Mouse (Mus musculus): ENCODE data around the gene Galk2. TPM values are rescaled to one million over a fixed set of nuclear protein-coding genes. Genes with fewer than 3 reads are reported as not detected.
A peak's percentile ranks its signal among the peaks of the same experiment; 100 is the strongest.

Gene Galk2
- polyA plus RNA-seq, 1 experiment from 2014 or later: 33.4 TPM

- 20% methylated on average over 2 of the region's 2 CpGs for WGBS
- no peaks in the 10 kb centered on the region for H3K27me3 ChIP-seq (ENCODE audit: control insufficient read depth, insufficient read depth, low read length)
- H3K9ac ChIP-seq (replicated peaks; ENCODE audit: low read depth, low read length): no peak overlapping the region
- peaks cover 48% of the 10 kb centered on the region for H3K36me3 ChIP-seq (ENCODE audit: control insufficient read depth, insufficient read depth, low read length)
- no peak for ATAC-seq (ENCODE audit: low read depth)
- no peak overlapping the region for H3K4me3 ChIP-seq (ENCODE audit: low read depth, low read length)
- H3K9me3 ChIP-seq (ENCODE audit: control insufficient read depth, low read length): no peaks in the 10 kb centered on the region
- H3K4me2 ChIP-seq (ENCODE audit: low read depth, low read length): no peak overlapping the region
- H3K27ac ChIP-seq (ENCODE audit: low read depth, low read length): no peak overlapping the region
- H3K4me1 ChIP-seq (ENCODE audit: control insufficient read depth, insufficient read depth, low read length): no peaks in the 10 kb centered on the region
These were observed 20.1 kb upstream of the Galk2 start for GRCm38 (mm10) chr2:125838708-125839284.

DNA sequence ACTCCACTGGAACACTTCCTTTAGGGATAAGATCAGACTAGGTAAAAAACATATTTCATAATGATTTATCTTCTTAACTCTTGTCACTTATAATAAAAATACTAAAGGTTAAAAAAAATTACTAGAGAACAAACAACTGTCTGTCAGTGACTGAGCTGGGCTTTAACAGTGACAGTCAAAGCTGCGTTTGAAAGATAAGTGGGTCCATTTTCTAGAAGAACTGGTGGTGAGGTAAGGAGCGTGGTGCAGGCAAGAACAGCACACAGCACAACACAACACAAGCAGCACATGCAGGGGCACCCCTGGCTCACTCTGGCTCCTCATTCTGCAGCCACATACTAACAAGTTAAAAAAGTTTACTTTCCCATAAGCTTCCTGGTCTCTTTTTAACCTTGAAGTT is 7.7 kb upstream of the Galk2 start:
- Histone ChIP-seq H3K9ac (replicated peaks; ENCODE audit: low read depth, low read length) (no peak overlapping the region), H3K4me2 (ENCODE audit: low read depth, low read length) (no peak overlapping the region), H3K9me3 (ENCODE audit: control insufficient read depth, low read length) (no peaks in the 10 kb centered on the region), H3K4me1 (ENCODE audit: control insufficient read depth, insufficient read depth, low read length) (no peaks in the 10 kb centered on the region), H3K4me3 (ENCODE audit: low read depth, low read length) (no peak overlapping the region), H3K36me3 (ENCODE audit: control insufficient read depth, insufficient read depth, low read length) (0 out of 2 replicates have a peak, but pooled peaks cover 11% of the 10 kb centered on the region), H3K27ac (ENCODE audit: low read depth, low read length) (no peak overlapping the region), H3K27me3 (ENCODE audit: control insufficient read depth, insufficient read depth, low read length) (no peaks in the 10 kb centered on the region)
- no peak for ATAC-seq (ENCODE audit: low read depth)
- WGBS: 90% methylated on average over 2 of the region's 2 CpGs

DNA sequence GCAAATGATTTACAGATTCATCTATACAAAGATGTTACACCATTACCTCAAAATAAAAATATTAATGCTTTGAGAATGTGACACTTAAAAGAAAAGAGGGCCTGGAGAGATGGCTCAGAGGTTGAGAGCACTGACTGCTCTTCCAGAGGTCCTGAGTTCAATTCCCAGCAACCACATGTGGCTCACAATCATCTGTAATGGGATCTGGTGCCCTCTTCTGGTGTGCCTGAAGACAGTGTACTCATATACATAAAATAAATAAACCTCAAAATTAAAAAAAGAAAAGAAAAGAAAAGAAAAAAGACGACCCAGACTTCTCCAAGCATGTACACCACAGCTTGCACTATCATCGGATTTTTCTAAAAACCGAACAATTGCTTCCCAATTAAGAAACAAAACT is 1.2 kb upstream of the Galk2 start:
- ATAC-seq (ENCODE audit: low read depth): no peak

DNA sequence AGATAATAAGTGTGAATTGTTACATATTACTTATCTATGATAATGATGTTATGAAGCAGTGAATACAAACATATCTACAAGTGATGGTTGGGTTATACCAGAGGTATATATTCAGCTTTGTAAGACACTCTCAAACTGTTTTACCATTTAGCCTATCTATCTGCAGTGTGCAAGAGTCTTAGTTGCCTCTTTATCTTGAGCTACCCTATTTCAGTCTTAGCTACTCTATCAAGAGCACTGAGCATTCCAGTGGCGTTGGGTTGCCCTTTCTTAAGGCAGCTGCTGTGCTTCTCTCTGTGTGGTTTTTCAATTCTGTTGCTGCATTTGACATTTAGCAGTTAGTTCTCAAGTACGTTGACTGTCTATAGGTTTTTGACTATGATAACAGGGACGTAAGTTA is 4.9 kb downstream of the Galk2 start:
- Histone ChIP-seq H3K4me2 (ENCODE audit: low read depth, low read length) (no peak overlapping the region), H3K27me3 (ENCODE audit: control insufficient read depth, insufficient read depth, low read length) (no peaks in the 10 kb centered on the region), H3K9ac (replicated peaks; ENCODE audit: low read depth, low read length) (no peak overlapping the region), H3K36me3 (ENCODE audit: control insufficient read depth, insufficient read depth, low read length) (no peaks in the 10 kb centered on the region), H3K27ac (ENCODE audit: low read depth, low read length) (no peak overlapping the region), H3K9me3 (ENCODE audit: control insufficient read depth, low read length) (no peaks in the 10 kb centered on the region), H3K4me1 (ENCODE audit: control insufficient read depth, insufficient read depth, low read length) (no peaks in the 10 kb centered on the region), H3K4me3 (ENCODE audit: low read depth, low read length) (no peak overlapping the region)
- WGBS: 85% methylated on average over 3 of the region's 3 CpGs
- ATAC-seq (ENCODE audit: low read depth): no peak

More for the DNA sequence above, 1.2 kb upstream of the Galk2 start:
- Histone ChIP-seq H3K4me1 (ENCODE audit: control insufficient read depth, insufficient read depth, low read length) (peaks cover 5% of the 10 kb centered on the region; the same call in 1 of the 2 replicates), H3K27ac (ENCODE audit: low read depth, low read length) (no peak overlapping the region), H3K9ac (replicated peaks; ENCODE audit: low read depth, low read length) (no peak overlapping the region), H3K36me3 (ENCODE audit: control insufficient read depth, insufficient read depth, low read length) (no peaks in the 10 kb centered on the region), H3K4me2 (ENCODE audit: low read depth, low read length) (peak overlapping the region; percentile 80), H3K9me3 (ENCODE audit: control insufficient read depth, low read length) (no peaks in the 10 kb centered on the region), H3K27me3 (ENCODE audit: control insufficient read depth, insufficient read depth, low read length) (no peaks in the 10 kb centered on the region; the same call in 1 of the 2 replicates), H3K4me3 (ENCODE audit: low read depth, low read length) (peak overlapping the region; percentile 99)
- WGBS: 57% methylated on average over 3 of the region's 3 CpGs

DNA sequence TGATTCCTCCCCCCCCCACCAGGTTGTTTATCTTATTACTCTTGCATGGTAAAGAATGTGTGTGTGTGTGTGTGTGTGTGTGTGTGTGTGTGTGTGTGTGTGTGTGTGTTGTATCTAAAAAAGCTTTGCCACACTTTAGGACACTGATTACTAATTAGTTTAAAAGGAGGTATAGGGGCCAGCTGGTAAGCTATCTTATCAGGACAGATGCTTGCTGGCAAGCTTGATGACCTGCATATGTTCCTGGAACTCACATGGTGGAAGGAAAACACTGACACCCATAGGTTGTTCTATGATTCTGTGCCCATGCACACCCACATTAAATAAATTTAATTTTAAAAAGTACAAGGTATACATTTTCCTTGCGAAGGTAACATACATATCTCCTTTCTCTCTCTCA is 5.6 kb downstream of the Galk2 start:
- Histone ChIP-seq H3K4me2 (ENCODE audit: low read depth, low read length) (no peak overlapping the region), H3K27me3 (ENCODE audit: control insufficient read depth, insufficient read depth, low read length) (no peaks in the 10 kb centered on the region), H3K9ac (replicated peaks; ENCODE audit: low read depth, low read length) (no peak overlapping the region), H3K27ac (ENCODE audit: low read depth, low read length) (no peak overlapping the region), H3K4me1 (ENCODE audit: control insufficient read depth, insufficient read depth, low read length) (no peaks in the 10 kb centered on the region), H3K4me3 (ENCODE audit: low read depth, low read length) (no peak overlapping the region), H3K9me3 (ENCODE audit: control insufficient read depth, low read length) (no peaks in the 10 kb centered on the region), H3K36me3 (ENCODE audit: control insufficient read depth, insufficient read depth, low read length) (no peaks in the 10 kb centered on the region)
- 82% methylated on average over 1 of the region's 1 CpGs for WGBS
- ATAC-seq (ENCODE audit: low read depth): no peak

DNA sequence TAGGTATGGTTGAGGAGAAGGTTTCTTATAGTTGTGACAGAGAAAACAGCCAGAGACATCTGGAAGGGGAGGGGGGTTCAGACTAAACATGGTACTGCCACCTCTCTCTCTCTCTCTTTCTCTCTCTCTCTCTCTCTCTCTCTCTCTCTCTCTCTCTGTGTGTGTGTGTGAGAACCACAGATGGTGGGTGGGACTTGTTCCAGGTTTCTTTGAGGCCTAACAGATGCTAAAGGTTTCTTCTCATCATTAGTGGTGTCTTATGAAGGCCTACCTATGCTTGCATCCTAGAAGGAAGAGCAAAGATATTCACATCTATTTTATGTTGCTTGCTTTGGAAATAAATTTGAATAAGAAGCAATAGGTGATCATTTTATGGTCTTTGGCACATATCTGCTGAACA is 6.7 kb downstream of the Galk2 start:
- Histone ChIP-seq H3K9ac (replicated peaks; ENCODE audit: low read depth, low read length) (0 out of 2 replicates have a peak overlapping the region, but pooled peaks have one; percentile 60), H3K9me3 (ENCODE audit: control insufficient read depth, low read length) (no peaks in the 10 kb centered on the region), H3K4me2 (ENCODE audit: low read depth, low read length) (peak overlapping the region; percentile 61), H3K27me3 (ENCODE audit: control insufficient read depth, insufficient read depth, low read length) (no peaks in the 10 kb centered on the region), H3K4me1 (ENCODE audit: control insufficient read depth, insufficient read depth, low read length) (no peaks in the 10 kb centered on the region), H3K27ac (ENCODE audit: low read depth, low read length) (no peak overlapping the region), H3K4me3 (ENCODE audit: low read depth, low read length) (peak overlapping the region; percentile 40), H3K36me3 (ENCODE audit: control insufficient read depth, insufficient read depth, low read length) (no peaks in the 10 kb centered on the region)
- no peak for ATAC-seq (ENCODE audit: low read depth)

- Histone ChIP-seq H3K4me1 (ENCODE audit: control insufficient read depth, insufficient read depth, low read length) (no peaks in the 10 kb centered on the region), H3K9ac (replicated peaks; ENCODE audit: low read depth, low read length) (peak overlapping the region; percentile 60), H3K27ac (ENCODE audit: low read depth, low read length) (no peak overlapping the region), H3K4me3 (ENCODE audit: low read depth, low read length) (peak overlapping the region; percentile 40), H3K9me3 (ENCODE audit: control insufficient read depth, low read length) (no peaks in the 10 kb centered on the region), H3K36me3 (ENCODE audit: control insufficient read depth, insufficient read depth, low read length) (no peaks in the 10 kb centered on the region), H3K27me3 (ENCODE audit: control insufficient read depth, insufficient read depth, low read length) (no peaks in the 10 kb centered on the region), H3K4me2 (ENCODE audit: low read depth, low read length) (peak overlapping the region; percentile 61)
- peak; percentile 89 for ATAC-seq (ENCODE audit: low read depth)
- 6% methylated on average over 22 of the region's 23 CpGs for WGBS
These were observed 7.3 kb downstream of the Galk2 start for GRCm38 (mm10) chr2:125866058-125866740.

- H3K4me3 ChIP-seq (ENCODE audit: low read depth, low read length): no peak overlapping the region
- ATAC-seq (ENCODE audit: low read depth): no peak
- no peak overlapping the region for H3K27ac ChIP-seq (ENCODE audit: low read depth, low read length)
- WGBS: 79% methylated on average over 3 of the region's 3 CpGs
- no peaks in the 10 kb centered on the region for H3K36me3 ChIP-seq (ENCODE audit: control insufficient read depth, insufficient read depth, low read length)
- H3K27me3 ChIP-seq (ENCODE audit: control insufficient read depth, insufficient read depth, low read length): no peaks in the 10 kb centered on the region
- H3K4me2 ChIP-seq (ENCODE audit: low read depth, low read length): no peak overlapping the region
- H3K9ac ChIP-seq (replicated peaks; ENCODE audit: low read depth, low read length): no peak overlapping the region
- H3K9me3 ChIP-seq (ENCODE audit: control insufficient read depth, low read length): no peaks in the 10 kb centered on the region
- H3K4me1 ChIP-seq (ENCODE audit: control insufficient read depth, insufficient read depth, low read length): no peaks in the 10 kb centered on the region
These were observed 9.4 kb downstream of the Galk2 start for GRCm38 (mm10) chr2:125868301-125868700.

DNA sequence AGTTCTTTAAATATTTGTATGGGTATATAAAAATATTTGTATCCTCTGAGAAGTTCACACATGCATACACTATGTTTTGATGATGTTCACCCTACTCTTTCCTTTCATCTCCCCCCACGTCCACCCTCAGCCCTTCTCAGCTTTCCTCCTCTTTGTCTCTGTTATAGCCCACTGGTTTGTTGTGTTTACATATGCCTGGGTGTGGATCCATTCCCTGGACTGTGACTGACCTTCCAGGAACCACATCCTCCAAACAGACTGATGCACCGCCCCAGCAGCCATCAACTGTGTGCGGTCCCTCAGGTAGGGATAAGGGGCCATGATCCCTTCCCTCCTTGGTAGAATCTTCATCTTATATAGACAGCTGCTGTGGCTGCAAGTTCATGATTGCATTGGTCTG is 11.2 kb downstream of the Galk2 start:
- Histone ChIP-seq H3K4me1 (ENCODE audit: control insufficient read depth, insufficient read depth, low read length) (no peaks in the 10 kb centered on the region), H3K27ac (ENCODE audit: low read depth, low read length) (no peak overlapping the region), H3K9me3 (ENCODE audit: control insufficient read depth, low read length) (no peaks in the 10 kb centered on the region), H3K9ac (replicated peaks; ENCODE audit: low read depth, low read length) (no peak overlapping the region), H3K36me3 (ENCODE audit: control insufficient read depth, insufficient read depth, low read length) (no peaks in the 10 kb centered on the region), H3K27me3 (ENCODE audit: control insufficient read depth, insufficient read depth, low read length) (no peaks in the 10 kb centered on the region), H3K4me3 (ENCODE audit: low read depth, low read length) (no peak overlapping the region), H3K4me2 (ENCODE audit: low read depth, low read length) (no peak overlapping the region)
- ATAC-seq (ENCODE audit: low read depth): no peak
- WGBS: 76% methylated on average over 3 of the region's 3 CpGs
